Mouse (Mus musculus) neutrophil, adult 83 days (primary cell): ENCODE results near the gene Vmn2r83. TPM values are rescaled to one million over a fixed set of nuclear protein-coding genes. Genes with fewer than 3 reads are reported as not detected.

Source experiments
- total RNA-seq, 2 experiments: library from RNA; stranded (reverse); gene quantifications; one replicate each; pipeline ENCODE4 v1.2.4; 2023

Vmn2r83 gene
- not detected for total RNA-seq

DNA sequence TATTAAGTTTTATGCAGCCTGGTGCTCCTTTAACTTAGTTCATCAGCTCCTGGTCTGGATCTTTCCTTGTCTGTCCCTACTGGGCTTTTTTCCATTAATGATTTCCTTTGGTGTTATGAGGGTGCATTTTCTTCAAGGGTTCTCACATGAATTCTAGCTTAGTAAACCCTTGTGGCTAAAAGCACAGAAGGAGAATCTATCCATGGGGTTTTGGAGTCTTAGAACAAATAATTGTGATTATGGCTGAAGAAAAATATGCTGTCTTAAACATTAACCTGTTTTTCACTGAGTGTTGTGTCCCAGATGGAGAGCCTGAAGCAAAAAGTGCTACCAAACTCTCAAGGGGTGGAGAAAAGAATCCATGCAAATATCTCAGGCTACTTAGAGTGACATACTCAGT, at the start of gene Vmn2r83:
Vmn2r83 (plus strand) TSS at position 301 of the 400 bp plus-strand sequence.

DNA sequence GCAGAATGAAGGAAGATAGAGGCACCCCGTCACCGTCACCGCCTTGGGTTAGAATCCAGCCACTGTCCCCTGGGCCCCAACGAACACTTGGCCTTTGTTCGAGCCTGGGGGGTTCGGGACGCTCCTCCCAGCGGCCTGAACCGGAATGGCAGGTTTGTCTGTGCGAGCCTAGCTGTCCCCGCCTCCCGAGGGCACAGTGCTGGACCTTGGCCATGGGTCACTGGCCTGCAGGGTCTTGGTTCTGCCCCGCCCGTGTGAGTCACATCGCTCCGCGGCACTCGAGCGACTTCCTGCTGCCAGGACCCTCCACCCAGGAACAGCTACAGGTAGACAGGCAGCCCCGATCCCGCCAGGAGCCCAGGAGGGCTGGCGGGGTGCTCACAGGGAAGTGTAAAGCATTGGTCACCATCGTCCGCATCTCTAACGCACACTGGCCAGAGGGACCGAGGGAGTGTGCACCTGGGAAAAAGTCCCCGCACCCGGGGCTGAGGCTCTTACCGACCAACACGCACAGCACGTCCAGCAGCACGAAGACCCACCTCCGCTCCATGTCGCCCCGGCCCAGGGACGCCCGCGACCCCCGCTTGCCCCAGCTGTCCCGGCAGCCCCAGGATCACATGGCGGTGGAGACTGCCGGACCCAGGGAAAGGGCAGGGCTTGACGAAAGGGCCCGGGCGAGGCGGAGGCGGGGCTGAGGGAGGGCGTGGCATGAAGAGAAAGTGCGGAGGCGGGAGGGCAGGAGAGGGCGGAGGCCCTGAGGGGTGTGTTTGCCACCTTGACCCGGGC, 64.8 kb downstream of the Vmn2r83 start, which contains the start of gene Plpp2:
Plpp2 (minus strand) TSS at position 671 of the 786 bp plus-strand sequence.

Other genes starting within 250 kb of the Vmn2r83 start
- gene Vmn2r81, start 221.0 kb upstream of the Vmn2r83 start, total RNA-seq = not detected
- not detected for gene Vmn2r82, start 112.2 kb upstream of the Vmn2r83 start, total RNA-seq
- 1 to 10 TPM; 3.7 to 5.6 TPM for gene Plpp2, start 65.1 kb downstream of the Vmn2r83 start, total RNA-seq
- gene Mier2, start 86.5 kb downstream of the Vmn2r83 start, total RNA-seq = 10 to 100 TPM; 10.0 to 10.2 TPM
- not detected for gene Theg, start 118.6 kb downstream of the Vmn2r83 start, total RNA-seq
- gene C2cd4c, start 145.3 kb downstream of the Vmn2r83 start, total RNA-seq = not detected
- under 1 TPM in 1 of 2 experiments, not detected in 1; 0.18 TPM for gene Shc2, start 169.2 kb downstream of the Vmn2r83 start, total RNA-seq
- not detected for gene Odf3l2, start 177.0 kb downstream of the Vmn2r83 start, total RNA-seq
- not detected for gene Madcam1, start 195.8 kb downstream of the Vmn2r83 start, total RNA-seq
- gene Tpgs1, start 200.6 kb downstream of the Vmn2r83 start, total RNA-seq = 10 to 100 TPM; 20.0 to 24.9 TPM
- gene Cdc34, start 213.5 kb downstream of the Vmn2r83 start, total RNA-seq = 10 to 100 TPM; 68.4 to 73.0 TPM
- 1 to 10 TPM; 1.2 to 2.0 TPM for gene Gzmm, start 220.3 kb downstream of the Vmn2r83 start, total RNA-seq
- gene Bsg, start 235.8 kb downstream of the Vmn2r83 start, total RNA-seq = 100 to 1,000 TPM; 142 to 159 TPM
- gene Hcn2, start 247.9 kb downstream of the Vmn2r83 start, total RNA-seq = under 1 TPM in 1 of 2 experiments, not detected in 1; 0.31 TPM